Mouse (Mus musculus): Measurements from ENCODE around the gene Kremen1. TPM values are rescaled to one million over a fixed set of nuclear protein-coding genes. Genes with fewer than 3 reads are reported as not detected.

The Kremen1 gene
- polyA plus RNA-seq, 1 experiment = 9.4 TPM

DNA sequence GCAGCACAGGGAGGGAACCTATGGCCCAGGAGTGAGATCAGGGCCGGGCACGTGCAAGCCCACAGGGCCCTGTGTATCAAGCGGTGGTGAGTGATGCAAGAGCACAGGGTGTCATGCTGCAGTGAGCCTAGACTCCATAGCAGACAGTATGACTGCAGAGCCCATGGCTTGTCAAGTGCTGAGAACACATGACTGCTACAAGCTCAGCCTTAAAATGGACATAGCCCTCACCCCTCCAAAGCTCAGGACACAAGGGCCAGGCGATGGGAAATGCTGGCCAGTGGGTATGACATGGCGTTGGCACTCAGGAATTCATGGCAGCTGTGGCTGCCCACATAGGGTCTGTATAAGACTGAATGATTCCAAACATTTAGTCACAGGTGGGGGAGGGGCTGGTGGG is 64.3 kb downstream of the Kremen1 start:
- 88% methylated on average over 5 of the region's 5 CpGs for WGBS
- H3K36me3 ChIP-seq (ENCODE audit: control insufficient read depth, insufficient read depth, low read length) = no peaks in the 10 kb centered on the region; the same call in 1 of the 2 replicates
- no peak for TF ChIP-seq POLR2A (IDR thresholded peaks at IDR 0.05; ENCODE audit: low read depth, low read length)
- TF ChIP-seq CTCF (IDR thresholded peaks at IDR 0.05; ENCODE audit: extremely low read depth, insufficient read depth, insufficient read length, insufficient replicate concordance) = no peak
- DNase-seq (ENCODE audit: low read depth in 1 of 2, low spot score in 2 of 2) = no peak
- no peaks in the 10 kb centered on the region for H3K4me1 ChIP-seq (ENCODE audit: control insufficient read depth, insufficient read depth, insufficient read length)
- no peaks in the 10 kb centered on the region for H3K27me3 ChIP-seq (ENCODE audit: control insufficient read depth, insufficient read depth, low read length)
- H3K27ac ChIP-seq (ENCODE audit: insufficient read depth, low read length) = no peak overlapping the region
- H3K4me3 ChIP-seq (ENCODE audit: extremely low read depth, insufficient read depth, insufficient read length) = no peak overlapping the region

DNA sequence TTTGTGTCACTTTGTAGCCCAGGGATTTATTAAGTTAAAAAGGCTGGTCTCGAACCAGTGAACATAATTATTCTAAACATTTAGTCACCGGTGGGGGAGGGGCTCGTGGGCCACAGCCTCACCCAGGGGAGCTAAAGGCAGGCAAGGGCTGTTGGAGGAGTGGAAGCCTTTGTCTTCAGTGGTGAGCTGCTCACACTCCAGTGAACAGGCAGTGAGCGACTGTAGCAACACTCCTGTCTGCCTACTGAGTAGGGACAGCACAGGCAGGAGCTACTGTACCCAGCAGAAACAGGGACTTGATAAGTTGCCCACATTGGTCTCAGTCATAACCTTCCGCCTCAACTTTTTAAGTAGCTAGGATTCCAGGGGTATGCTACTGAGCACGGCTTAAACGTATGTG is 64.8 kb downstream of the Kremen1 start:
- TF ChIP-seq CTCF (IDR thresholded peaks at IDR 0.05; ENCODE audit: extremely low read depth, insufficient read depth, insufficient read length, insufficient replicate concordance) = no peak
- TF ChIP-seq POLR2A (IDR thresholded peaks at IDR 0.05; ENCODE audit: low read depth, low read length) = no peak
- Histone ChIP-seq H3K27ac (ENCODE audit: insufficient read depth, low read length) (no peak overlapping the region), H3K4me3 (ENCODE audit: extremely low read depth, insufficient read depth, insufficient read length) (no peak overlapping the region), H3K36me3 (ENCODE audit: control insufficient read depth, insufficient read depth, low read length) (no peaks in the 10 kb centered on the region; the same call in 1 of the 2 replicates), H3K4me1 (ENCODE audit: control insufficient read depth, insufficient read depth, insufficient read length) (no peaks in the 10 kb centered on the region), H3K27me3 (ENCODE audit: control insufficient read depth, insufficient read depth, low read length) (no peaks in the 10 kb centered on the region)
- 56% methylated on average over 7 of the region's 7 CpGs for WGBS
- no peak for DNase-seq (ENCODE audit: low read depth in 1 of 2, low spot score in 2 of 2)

DNA sequence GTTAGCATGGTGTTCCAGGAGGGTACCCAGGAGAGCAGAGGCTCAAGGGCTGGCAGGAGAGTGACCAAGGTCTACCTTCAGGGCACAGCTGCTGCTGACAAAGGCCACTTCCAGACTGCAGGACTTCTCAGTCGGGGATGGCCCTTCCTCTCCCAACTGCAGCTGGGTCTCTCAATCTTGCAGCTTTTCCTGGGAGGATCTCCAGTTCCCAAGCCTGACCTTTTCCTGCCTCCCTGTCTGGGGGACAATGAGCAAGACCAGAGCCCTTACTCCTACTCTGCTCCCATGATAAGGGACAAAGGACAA is 67.8 kb downstream of the Kremen1 start:
- no peak overlapping the region for H3K27ac ChIP-seq (ENCODE audit: insufficient read depth, low read length)
- WGBS = 67% methylated on average over 1 of the region's 1 CpGs
- no peak overlapping the region for H3K4me3 ChIP-seq (ENCODE audit: extremely low read depth, insufficient read depth, insufficient read length)
- H3K27me3 ChIP-seq (ENCODE audit: control insufficient read depth, insufficient read depth, low read length) = no peaks in the 10 kb centered on the region
- no peaks in the 10 kb centered on the region for H3K36me3 ChIP-seq (ENCODE audit: control insufficient read depth, insufficient read depth, low read length)
- H3K4me1 ChIP-seq (ENCODE audit: control insufficient read depth, insufficient read depth, insufficient read length) = no peaks in the 10 kb centered on the region
- no peak for DNase-seq (ENCODE audit: low read depth in 1 of 2, low spot score in 2 of 2)
- TF ChIP-seq CTCF (IDR thresholded peaks at IDR 0.05; ENCODE audit: extremely low read depth, insufficient read depth, insufficient read length, insufficient replicate concordance) = no peak
- no peak for TF ChIP-seq POLR2A (IDR thresholded peaks at IDR 0.05; ENCODE audit: low read depth, low read length)

DNA sequence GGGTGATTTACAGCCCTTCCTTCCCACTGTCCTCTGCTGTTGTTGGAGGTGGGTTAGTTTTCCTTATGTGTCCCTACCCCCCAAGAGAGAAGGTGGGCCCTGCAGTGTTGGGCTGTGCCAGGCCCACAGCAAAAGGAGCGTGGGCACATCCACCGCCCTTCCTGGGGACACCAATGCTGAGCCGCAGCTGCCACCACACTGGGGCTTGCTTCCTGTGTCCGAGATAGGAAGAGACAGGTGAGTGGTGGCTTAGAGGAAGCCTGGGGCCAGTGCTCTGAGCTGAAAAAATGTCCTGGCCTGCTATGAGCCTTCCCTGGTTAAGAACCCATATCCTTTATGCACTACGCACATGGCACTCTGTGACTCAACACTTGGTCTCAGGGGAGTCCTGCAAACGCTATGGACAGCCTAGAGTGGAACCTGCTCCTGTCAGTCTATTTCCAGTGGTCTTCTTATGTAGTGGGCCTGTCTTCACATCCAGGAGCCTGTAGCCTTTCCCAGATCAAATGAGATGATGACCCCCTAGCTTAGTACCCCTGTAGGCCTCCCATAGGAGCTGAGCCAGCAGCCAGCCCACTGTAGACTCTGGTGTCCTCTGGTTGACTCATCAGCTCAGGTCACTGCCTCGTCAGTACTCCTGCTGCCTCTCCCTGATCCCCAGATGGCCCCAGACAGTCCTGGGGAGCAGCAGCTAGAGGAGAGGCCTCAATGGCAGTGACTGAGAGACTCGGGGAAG is 68.3 kb downstream of the Kremen1 start:
- 68% methylated on average over 8 of the region's 8 CpGs for WGBS

DNA sequence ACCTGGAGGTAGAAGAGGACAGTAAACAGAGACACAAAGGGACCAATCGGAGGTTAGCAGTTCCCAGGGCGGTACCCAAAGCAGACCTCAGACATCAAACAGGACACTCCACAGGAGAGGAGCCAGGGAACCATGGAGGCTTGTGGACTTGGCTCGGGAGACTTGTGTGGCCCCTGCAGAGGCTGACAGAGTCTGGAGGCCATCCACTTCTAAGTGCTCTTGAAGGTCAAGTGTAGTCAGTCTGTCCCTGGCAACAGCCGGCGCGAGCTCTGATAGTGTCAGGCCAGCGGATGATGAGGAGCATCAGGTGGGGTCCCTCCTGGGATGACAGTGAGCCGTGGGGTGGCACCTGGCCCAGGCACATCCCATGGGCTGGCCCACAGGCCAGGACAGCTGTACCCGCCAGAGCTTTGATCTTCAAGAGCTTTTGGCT is 69.3 kb downstream of the Kremen1 start:
- TF ChIP-seq CTCF (IDR thresholded peaks at IDR 0.05; ENCODE audit: extremely low read depth, insufficient read depth, insufficient read length, insufficient replicate concordance) = no peak
- no peak for TF ChIP-seq POLR2A (IDR thresholded peaks at IDR 0.05; ENCODE audit: low read depth, low read length)
- H3K4me1 ChIP-seq (ENCODE audit: control insufficient read depth, insufficient read depth, insufficient read length) = no peaks in the 10 kb centered on the region
- no peak overlapping the region for H3K4me3 ChIP-seq (ENCODE audit: extremely low read depth, insufficient read depth, insufficient read length)
- H3K27ac ChIP-seq (ENCODE audit: insufficient read depth, low read length) = no peak overlapping the region
- H3K27me3 ChIP-seq (ENCODE audit: control insufficient read depth, insufficient read depth, low read length) = no peaks in the 10 kb centered on the region
- DNase-seq (ENCODE audit: low read depth in 1 of 2, low spot score in 2 of 2) = no peak
- 87% methylated on average over 9 of the region's 9 CpGs for WGBS
- no peaks in the 10 kb centered on the region for H3K36me3 ChIP-seq (ENCODE audit: control insufficient read depth, insufficient read depth, low read length)

More for the DNA sequence above, 68.3 kb downstream of the Kremen1 start:
- DNase-seq (ENCODE audit: low read depth in 1 of 2, low spot score in 2 of 2) = no peak
- Histone ChIP-seq H3K4me3 (ENCODE audit: extremely low read depth, insufficient read depth, insufficient read length) (no peak overlapping the region), H3K36me3 (ENCODE audit: control insufficient read depth, insufficient read depth, low read length) (no peaks in the 10 kb centered on the region), H3K27ac (ENCODE audit: insufficient read depth, low read length) (no peak overlapping the region), H3K27me3 (ENCODE audit: control insufficient read depth, insufficient read depth, low read length) (no peaks in the 10 kb centered on the region), H3K4me1 (ENCODE audit: control insufficient read depth, insufficient read depth, insufficient read length) (no peaks in the 10 kb centered on the region)
- no peak for TF ChIP-seq POLR2A (IDR thresholded peaks at IDR 0.05; ENCODE audit: low read depth, low read length)
- no peak for TF ChIP-seq CTCF (IDR thresholded peaks at IDR 0.05; ENCODE audit: extremely low read depth, insufficient read depth, insufficient read length, insufficient replicate concordance)

DNA sequence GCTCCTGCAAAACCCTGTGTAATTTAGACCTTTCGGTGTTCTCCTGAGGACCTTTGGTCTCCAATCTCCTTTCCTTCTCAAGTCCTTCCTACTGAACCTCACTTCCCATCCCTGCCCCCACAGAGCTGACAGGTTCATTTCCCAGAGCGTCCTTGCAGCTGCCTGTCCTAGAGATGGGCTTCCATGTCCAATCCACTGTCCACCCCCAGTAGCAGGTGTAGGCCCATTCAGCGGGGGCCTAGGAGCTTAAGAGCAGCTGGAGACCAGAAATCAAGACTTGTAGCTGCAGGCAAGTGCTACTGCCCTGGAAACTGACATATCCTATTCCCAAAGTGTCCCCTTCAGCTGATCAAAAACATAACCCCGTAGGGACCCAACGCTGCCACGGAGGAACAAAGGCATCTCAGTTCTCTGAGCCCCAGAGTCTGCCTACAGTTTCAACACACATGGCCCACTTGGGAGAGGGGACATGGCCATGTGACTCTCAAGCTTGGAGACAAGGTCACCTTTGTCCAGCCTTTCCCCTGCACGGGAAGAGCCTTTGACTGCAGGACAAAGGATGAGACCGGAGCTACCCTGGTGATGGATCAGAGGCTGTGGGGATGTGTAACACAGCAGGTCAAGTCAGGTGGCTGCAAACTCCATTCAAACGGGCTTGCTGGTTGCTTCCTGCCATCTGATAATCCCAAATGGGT is 72.0 kb downstream of the Kremen1 start:
- Histone ChIP-seq H3K4me1 (ENCODE audit: control insufficient read depth, insufficient read depth, insufficient read length) (no peaks in the 10 kb centered on the region), H3K36me3 (ENCODE audit: control insufficient read depth, insufficient read depth, low read length) (no peaks in the 10 kb centered on the region), H3K27ac (ENCODE audit: insufficient read depth, low read length) (no peak overlapping the region), H3K27me3 (ENCODE audit: control insufficient read depth, insufficient read depth, low read length) (no peaks in the 10 kb centered on the region), H3K4me3 (ENCODE audit: extremely low read depth, insufficient read depth, insufficient read length) (no peak overlapping the region)
- no peak for DNase-seq (ENCODE audit: low read depth in 1 of 2, low spot score in 2 of 2)
- WGBS = 88% methylated on average over 9 of the region's 9 CpGs
- no peak for TF ChIP-seq POLR2A (IDR thresholded peaks at IDR 0.05; ENCODE audit: low read depth, low read length)
- no peak for TF ChIP-seq CTCF (IDR thresholded peaks at IDR 0.05; ENCODE audit: extremely low read depth, insufficient read depth, insufficient read length, insufficient replicate concordance)

DNA sequence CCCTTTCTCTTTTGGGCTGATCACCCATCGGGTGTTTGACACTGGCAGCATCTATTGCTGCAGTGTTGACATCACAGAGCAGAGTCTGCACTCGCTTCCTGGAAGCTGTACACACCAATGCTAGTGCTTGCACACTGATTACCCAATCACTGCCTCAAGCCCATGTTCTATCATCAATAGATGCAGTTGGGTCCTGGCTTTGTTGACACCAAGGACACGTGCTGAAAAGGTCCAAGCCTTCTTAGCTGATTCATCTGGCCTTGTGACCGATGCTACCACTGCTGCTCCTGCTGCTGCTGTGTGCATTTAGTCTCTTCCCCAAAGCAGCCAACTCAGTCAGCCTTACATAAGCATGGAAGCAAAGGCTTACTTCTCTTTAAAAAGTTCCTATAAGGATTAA is 73.2 kb downstream of the Kremen1 start:
- H3K4me3 ChIP-seq (ENCODE audit: extremely low read depth, insufficient read depth, insufficient read length) = no peak overlapping the region
- H3K4me1 ChIP-seq (ENCODE audit: control insufficient read depth, insufficient read depth, insufficient read length) = no peaks in the 10 kb centered on the region
- no peaks in the 10 kb centered on the region for H3K36me3 ChIP-seq (ENCODE audit: control insufficient read depth, insufficient read depth, low read length)
- H3K27ac ChIP-seq (ENCODE audit: insufficient read depth, low read length) = no peak overlapping the region
- no peaks in the 10 kb centered on the region for H3K27me3 ChIP-seq (ENCODE audit: control insufficient read depth, insufficient read depth, low read length)
- no peak for TF ChIP-seq POLR2A (IDR thresholded peaks at IDR 0.05; ENCODE audit: low read depth, low read length)
- TF ChIP-seq CTCF (IDR thresholded peaks at IDR 0.05; ENCODE audit: extremely low read depth, insufficient read depth, insufficient read length, insufficient replicate concordance) = no peak
- DNase-seq (ENCODE audit: low read depth in 1 of 2, low spot score in 2 of 2) = no peak
- 79% methylated on average over 4 of the region's 4 CpGs for WGBS

Measured in spleen, adult 2 months (tissue).